Mouse (Mus musculus) right cerebral cortex, postnatal 10 days (tissue): ENCODE results near the gene Rxfp1.
"Not testable (repeated sequence)": the region's sequence is repeated elsewhere in the genome, so short reads cannot be mapped to it uniquely, and the experiment has no call there.

Experiments
- DNase-seq, 2 experiments: peaks; one replicate each; pipeline ENCODE4 v3.0.0; 2021; ENCODE audit warnings: low spot score in 2 of 2

The Rxfp1 gene

DNA sequence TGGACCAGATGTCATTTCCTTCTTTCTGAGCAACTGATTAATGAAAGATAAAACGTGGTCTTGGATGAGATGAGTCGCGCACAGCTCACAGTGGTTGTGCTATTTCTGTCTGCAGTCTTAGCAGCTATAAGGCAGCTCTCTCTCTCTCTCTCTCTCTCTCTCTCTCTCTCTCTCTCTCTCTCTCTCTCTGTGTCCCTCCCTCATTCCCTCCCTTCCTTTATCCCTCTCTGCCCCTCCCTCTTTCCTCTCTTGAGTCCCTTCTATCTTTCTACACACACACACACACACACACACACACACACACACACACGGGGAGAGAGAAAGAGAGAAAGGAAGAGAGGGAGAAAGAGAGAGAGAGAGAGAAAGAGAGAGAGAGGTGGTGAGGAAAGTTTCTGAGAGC, at the start of gene Rxfp1:
Gene Rxfp1 (minus strand): TSS at position 101 of the 400 bp plus-strand sequence.
- no peak for DNase-seq

DNA sequence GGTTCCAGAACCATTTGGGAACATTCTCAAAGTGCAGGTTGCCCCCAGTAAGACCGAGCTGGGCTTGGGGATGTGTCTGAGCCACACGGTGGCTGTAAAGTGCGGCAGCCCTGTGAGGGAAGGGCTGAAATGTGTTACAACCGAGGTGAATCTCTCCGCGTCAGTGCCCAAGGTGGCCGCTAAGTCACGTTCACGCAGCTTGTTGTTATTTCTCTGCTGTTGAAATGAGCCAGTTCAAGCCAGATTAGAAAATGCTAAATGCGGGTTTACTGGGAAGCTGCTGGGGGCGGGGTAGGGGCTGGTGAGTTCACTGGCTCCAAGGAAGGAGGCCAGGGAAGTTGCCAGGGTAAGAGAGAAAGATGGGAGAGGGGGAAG, 46.7 kb upstream of the Rxfp1 start:
- DNase-seq, result no peak

DNA sequence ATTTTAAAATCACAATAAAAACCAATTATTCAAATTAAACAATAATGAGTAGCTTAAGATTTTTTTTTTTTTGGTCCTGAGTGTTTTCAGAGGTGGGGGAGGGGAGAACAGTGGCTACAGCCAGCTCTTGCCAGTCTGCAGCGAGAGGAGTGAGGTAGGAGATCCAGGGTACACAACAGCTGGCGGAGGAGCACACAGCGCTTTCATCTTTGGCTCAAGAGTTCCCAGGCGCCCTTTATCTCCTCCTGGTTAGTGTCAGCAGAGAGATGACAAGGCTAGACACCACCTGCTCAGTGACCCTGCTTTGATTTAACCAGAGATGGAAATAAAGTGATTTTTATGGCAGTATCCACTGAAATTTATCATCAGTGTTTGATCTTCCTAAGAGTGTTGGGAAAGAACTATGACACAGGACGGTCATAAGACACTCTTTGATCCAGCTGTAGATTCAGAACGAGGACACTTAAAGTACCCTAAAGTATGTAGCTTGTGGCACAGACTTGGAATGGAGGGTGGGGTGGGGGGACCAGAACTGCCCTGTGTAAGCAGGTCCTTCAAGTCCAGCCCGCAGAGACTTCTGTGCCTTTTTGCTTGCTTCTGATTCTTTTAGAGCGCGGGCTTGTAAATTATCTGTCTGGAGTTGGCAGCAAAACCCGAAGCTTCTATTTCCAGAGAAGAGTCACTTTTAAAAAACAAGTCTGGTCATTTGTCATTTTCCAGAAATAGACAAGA, 46.1 kb upstream of the Rxfp1 start:
- DNase-seq, result no peak

DNA sequence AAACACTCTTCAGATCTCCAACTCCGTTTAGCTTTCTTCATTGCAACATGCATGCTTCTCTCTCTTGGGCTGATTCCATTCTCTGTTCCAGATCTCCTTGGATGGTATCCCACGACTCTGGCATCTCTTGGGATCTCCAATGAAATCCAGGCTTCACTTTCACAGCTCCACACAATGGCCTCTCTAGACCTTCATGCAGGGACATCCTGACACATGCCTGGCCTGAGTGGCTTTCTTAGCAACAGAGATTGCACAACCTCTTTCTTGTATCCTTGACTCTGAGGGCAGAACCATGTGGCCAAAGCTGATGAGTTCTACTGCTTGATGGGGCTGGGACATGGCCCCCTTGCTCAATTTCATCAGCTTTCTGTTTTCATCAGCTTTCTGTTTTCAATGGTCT, 35.0 kb upstream of the Rxfp1 start:
- no peak for DNase-seq

DNA sequence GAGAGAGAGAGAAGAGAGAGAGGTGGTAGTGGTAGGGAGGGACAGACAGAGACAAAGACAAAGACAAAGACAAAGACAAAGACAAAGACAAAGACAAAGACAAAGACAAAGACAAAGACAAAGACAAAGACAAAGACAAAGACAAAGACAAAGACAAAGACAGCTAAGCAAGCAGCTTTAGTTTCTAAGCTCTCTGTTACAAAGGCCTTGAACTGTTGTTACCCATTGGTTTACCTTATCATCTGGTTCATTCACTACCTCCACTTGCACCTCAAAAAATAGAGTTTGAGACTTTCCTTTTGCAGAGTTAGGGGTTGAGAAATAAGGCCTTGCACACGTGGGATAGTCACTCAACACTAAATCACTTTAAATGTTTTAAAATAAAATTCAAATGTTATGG, 16.1 kb upstream of the Rxfp1 start:
- DNase-seq, result no peak

DNA sequence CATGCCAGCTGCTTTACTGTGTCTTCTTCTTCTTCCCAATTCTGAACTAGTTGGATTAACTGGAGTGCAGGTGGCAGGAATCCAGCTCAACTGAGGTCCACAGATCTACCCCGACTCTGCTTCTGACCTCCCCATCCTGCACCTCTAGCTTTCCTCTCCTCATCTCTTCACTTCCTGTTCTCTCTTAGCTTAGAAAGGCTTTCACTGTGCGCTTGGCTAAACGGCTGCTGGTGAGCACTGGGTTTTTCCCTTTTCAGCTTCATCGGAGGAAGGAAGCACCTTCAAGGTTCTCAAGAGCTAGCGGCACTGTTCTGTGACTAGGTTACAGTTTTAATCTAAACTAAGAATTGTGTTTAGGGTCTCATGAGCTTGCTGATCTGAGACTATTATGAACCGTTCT, 8.9 kb upstream of the Rxfp1 start:
- DNase-seq, result no peak

DNA sequence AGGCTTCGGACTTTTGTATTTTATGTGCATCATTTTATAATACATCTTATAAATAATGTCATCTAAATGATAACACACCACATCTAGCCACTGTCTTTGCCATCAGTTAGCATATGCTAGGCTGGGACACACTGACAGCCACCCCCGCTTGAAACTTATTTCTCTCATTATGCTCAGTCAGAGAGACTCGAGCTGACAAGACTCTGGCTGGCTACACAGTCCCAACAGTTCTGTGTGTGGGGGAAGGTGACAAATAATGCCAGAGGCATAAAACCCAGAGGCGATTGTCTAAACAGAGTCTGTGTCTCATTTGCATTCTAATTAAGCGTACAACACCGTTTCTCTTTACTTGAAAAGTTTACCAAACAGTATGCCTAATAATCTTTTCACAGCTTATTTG, 7.4 kb upstream of the Rxfp1 start:
- DNase-seq, result peak in 1 of 2 experiments; percentile 45

DNA sequence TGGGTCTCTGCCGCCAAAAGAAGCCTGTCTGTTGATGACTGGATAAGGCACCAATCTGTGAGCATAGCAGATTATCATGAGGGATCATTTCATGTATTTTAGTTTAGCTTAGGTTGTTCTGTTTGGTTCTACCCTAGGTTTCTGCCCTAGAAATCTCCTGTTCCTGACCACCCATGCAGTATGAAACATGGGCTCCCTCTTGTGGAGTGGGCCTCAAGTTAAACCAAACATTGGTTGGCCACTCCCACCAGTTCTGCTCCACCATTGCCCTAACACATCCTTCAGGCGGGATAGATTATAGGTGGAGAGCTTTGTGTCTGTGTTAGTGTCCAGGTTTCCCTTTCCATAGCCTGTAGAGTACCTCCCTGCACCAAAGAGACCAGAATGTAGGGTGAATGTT, 6.7 kb upstream of the Rxfp1 start:
- DNase-seq, result no peak

DNA sequence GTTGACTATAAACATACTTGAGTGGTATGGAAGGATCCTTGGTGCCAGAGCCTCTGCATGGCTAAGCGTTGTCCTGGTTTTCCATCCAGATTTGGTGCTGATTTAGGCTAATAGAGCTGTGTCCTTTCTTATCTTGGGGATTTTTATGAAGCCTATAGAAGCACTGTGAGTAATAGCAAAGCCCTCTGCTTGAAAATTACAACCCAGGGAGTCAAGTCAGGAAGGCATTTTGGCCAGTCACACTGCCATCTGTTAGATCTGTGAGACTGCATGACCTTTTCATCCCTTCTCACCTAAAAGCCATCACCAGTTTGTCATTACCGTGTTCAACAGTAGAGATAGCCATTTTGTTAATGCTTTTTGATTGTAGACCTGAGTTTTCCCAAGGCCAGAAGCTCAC, 2.7 kb upstream of the Rxfp1 start:
- no peak for DNase-seq

DNA sequence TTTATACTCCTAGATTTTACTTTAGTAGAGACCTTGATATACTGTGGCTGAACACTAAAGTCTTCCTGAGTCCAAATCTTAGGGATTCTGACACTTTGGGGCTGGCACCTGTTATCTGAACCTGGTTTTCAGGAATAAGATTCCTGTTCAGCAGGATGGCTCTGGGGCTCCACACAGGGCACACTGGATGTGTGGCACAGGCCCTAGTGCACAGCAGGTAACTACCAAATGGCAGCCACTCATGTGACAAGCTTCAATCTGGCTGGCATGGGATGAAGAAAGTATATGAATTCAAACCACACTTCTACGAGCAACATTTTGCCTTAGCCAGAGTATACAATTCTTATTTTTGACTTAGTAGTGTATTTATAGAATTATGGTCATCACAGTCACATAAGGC, 771 bp upstream of the Rxfp1 start:
- DNase-seq, result no peak

DNA sequence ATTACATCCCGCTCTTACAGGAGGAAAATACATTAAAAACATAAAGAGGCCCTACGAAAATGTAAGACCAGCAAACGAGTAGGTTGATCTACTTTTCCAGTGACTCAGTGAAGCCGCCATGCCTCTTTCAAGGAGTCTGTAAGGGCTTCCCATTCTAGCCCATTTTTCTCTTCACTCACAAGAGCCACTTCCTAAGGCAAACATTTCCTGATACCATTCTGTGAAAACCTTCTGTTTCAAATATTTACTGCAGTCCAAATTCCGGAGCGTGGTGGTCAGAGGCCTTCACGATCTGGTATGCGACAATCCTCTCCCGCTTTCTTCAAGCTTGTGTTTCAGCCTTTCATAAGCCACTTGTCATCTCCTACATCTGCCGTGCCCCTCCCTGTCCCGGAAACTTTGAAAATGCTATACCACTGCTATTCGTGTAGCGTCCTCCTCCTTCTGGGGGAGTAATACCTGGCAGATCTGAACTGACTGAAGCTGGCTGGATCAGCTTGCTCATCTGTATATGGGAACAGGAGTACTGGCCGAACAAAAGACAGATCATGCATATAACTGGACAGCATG, 11.1 kb downstream of the Rxfp1 start:
- DNase-seq, result no peak

DNA sequence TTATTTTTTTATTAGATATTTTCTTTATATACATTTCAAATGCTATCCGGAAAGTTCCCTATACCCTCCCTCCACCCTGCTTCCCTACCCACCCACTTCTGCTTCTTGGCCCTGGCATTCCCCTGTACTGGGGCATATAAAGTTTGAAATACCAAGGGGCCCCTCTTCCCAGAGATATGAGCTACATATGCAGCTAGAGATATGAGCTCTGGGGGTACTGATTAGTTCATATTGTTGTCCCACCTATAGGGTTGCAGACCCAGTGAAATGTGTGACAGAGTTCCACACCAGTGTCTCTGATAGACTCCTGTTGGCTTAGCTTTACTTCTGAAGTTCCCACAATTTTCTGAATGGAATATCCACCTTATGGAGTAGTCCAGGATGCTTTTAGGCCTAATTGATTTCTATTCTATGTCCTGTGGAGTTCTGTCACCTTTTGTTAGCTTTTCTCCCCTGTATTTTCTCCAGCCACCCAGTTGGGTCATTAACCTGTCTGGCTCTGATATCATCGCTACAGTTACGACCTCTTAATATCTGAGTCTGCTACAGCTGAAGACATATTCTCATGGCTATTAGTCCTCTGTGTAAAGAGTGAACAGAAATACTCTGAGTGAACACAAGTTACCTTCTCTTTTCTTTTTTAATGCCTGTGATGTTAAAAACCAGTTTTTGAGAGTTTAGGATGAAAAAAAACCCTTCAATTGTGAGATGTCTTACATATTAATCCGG, 16.8 kb downstream of the Rxfp1 start:
- no peak for DNase-seq

DNA sequence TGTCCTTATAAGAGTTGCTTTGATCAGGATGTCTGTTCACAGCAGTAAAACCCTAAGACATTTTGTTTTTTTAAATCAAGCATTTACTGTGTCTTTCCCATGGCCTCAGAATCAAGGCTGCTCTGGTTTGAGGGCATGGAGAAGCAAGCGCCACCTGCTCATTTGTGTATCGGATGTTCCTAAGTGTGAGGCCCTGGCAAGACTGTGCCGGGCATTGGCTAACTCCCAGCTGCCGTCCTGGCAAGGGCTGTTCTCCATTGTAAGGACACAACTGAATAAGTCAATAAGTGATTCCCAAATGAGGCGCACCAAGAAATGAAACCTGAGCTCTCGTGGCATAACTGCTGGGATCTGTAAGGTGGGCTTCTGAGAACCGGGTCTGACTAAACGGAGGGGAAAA, 31.2 kb downstream of the Rxfp1 start:
- no peak for DNase-seq

DNA sequence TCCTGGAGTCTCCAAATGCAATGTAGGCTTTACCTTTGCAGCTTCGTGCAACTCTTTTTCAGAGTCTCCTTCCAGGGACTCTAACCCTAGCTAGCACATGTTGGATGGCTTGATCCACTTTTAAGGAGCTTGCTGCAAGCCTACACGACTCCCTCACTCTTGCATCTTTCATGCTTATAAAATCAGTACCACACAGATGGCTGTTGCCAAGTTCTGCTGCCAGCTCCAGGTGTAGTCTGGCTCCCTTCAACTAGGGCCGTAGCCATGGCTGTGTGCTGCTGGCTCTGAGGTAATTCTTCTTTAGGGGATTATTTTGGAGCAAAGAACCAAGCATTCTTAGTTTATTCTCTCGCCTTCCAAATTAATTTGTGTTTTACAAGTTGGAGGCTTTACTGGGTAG, 34.5 kb downstream of the Rxfp1 start:
- DNase-seq, result no peak

DNA sequence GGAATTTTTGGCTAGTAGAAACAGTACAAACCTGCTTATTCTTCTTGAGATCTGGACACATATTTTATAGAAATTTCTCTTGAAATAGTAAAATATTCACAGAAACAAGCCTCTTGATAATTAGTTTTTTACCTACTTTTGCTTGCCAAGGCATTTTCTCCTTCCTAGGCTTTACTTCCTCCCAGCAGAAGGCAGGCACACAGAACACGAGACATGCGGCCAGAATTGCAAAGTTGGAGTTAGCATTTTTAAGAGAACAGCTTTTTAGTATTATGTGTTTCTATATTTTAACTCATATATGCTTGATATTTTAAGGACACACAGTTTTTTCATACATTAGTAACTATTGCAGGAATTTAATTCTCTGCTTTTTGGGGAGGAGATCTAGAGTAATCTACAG, 45.7 kb downstream of the Rxfp1 start:
- DNase-seq, result peak; percentile 44 to 55

DNA sequence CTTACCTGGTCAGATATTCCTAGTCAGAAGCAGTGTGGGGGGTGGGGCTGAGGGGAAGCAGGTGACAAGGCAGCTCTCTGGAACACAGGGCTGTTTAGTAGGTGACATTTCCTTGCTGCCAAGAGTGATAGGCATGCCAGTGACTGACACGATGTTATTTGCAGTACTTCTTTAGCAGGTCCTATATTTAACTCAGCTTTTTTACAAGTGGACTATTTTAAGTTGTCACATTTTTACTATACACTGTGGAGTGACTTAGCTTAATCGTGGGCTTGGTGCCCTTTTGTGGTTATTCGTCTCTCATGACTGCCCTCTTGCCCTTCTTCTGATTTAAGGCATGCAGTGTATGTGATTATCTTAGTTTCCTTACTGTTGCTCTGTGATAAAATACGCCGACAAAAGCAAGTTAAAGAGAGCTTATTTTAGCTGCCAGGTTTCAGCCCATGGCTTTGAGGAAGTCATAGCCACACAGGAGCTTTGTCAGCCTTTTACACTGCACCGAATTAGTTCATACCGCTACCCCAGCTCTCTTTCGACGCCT, 47.5 kb downstream of the Rxfp1 start:
- peak; percentile 37 to 41 for DNase-seq

DNA sequence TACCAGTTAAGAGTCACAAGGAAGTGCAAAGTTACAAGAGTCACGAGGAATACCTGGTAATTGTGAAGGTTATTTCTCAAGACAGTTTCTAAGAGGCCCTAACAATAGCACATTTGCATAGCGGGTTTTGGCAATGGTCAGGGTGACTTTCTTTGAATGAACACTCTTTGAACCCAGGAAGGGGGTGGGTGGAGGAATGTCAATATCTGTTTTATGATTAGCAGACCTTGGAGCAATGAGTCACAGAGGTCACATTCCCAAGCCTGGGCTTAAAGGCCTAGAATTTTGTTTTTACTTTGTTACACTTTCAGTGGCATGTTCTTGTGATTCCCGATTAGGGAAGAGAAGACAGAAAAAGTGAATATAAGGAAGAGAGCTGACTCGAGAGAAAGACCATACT, 49.6 kb downstream of the Rxfp1 start:
- not testable (repeated sequence) for DNase-seq

DNA sequence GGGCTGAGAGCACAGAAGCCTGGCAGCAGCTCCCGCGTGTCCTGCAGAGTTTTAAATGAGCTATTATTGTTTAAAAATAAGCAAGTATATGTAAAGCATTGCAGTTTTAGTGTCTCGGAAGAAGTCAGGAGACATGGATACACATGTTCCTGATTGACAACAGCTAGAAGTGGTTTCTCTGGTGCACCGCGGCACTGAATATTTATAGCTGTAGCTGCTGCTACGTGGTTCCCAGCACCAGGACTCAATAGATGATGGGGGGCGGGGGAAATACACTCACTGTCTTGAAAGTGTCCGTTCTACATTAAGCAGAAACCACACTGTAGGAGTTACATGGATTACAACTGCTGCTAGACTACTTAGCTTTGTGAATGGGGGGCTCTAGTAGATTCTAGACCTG, 54.2 kb downstream of the Rxfp1 start:
- no peak for DNase-seq

DNA sequence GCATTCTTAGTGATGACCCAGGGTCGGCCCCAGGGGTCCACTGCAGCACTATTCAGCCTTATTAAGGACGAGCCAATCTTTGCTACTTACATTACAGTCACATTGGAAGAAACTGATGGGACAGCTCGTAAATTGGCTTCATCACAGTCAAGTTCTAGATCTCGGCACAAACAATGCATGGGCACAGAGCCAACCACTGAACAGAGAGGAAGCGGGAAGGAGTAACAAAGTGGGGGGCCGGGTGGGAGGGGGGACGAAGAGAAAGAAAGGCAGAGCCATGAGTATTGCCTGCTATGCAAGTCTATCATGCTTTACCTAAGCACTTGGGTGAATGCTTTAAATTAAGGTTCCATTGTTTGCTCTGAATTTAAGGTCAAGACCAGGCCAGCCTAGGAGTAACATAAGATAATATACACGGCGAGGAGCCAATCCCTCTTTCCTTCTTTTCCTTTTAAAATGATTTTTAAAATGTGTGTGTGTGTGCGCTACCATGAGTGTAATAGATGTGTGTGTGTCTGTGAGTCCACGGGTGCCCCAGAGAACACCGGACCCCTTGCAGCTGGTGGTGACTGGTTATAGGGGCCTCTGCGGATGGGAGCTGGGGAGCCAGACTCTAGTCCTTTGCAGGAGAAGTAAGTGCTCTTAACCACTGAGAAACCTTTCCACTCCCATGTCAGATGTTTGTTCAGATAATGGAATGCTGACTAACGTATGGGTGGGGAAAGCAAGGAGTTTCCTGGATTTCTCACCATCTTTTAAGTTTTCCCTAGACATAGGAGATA, 55.1 kb downstream of the Rxfp1 start:
- DNase-seq, result no peak

DNA sequence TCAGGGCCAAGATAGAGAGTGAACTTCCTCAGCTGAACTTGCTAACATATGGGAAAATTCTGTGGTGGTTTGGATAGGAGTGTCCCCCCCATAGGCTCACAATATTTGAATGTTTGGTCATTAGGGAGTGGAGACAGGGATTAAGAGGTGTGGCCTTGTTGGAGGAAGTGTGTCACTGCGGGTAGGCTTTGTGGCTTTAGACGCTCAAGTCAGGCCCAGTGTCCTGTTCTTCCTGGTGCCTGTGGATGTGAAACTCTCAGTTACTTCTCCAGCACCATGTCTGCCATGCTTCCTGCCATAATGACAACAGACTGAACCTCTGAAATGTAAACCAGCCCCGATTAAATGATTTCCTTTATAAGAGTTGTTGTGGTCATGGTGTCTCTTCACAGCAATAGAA, 61.3 kb downstream of the Rxfp1 start:
- peak in 1 of 2 experiments; percentile 12 for DNase-seq

DNA sequence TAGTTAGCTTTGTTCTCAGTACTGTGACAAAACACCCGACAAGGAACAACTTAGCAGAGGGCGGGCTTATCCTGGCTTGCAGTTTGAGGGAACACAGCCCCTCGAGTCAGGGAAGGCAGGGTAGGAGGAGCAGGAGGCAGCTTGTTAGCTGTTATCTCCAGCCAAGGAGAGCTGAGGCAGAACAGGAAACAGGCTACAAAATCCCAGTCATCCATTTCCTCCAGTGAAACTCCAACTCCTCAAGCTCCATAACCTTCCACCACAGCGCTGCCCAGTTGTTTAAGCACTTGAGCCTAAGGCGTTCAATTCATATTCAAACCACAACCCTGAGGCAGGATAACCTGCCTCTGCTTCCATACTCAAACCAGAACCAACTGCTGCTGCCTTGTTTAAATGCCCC, 63.0 kb downstream of the Rxfp1 start:
- no peak for DNase-seq

DNA sequence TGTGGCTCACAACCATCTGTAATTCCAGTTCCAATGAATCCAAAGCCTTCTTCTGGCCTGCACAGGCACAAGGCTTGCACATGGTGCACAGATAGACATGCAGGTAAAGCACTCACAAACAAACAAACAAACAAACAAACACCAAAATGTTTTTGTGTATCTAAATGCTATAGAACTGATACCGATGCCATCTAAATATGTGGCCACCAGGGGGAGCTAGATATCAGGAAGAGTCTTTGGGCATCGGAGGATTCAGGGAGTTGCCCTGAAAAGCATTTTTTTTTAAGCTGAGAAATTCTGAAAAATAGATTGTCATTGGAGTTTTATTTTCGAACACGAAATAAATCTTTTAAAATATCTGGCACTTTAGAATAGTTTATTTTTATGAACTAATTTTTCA, 64.6 kb downstream of the Rxfp1 start:
- DNase-seq, result peak; percentile 68 to 83
